Mouse (Mus musculus): ENCODE measurements around the gene Atad5. TPM values are rescaled to one million over a fixed set of nuclear protein-coding genes. Genes with fewer than 3 reads are reported as not detected.

The Atad5 gene
- total RNA-seq, 2 experiments from 2014 or later = 0.91 to 1.3 TPM

DNA sequence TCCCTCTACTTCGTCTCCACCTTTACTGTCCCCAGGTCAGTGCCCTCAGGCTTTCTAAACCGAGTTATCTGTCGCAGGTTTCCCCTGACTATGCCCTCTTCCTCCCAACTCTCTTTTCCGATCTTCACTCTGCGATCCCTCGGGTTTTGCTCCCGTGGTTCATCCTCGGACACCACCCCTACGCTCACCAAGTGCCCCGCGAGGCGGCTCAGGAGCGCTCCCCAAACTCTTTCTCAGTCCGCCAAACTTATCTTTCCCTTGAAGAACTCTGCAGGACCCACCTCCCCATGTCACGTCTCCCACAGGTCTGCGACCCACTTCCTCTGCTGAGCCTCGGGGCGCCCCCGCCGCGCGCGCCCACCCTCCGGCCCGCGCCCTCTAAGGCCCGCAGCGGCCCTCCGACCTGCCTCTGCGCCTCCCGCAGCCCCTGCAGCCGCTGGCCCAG, 8.8 kb upstream of the Atad5 start:
- intact Hi-C loops (cut with DNase I) = loop anchor here (5.0 kb wide), 1 partner anchor 38 kb away; no protein-coding TSS in a partner anchor
- no peak for DNase-seq

GRCm38 (mm10) chr11:80080826-80081728, 8.1 kb upstream of the Atad5 start, which contains the start of gene Crlf3:
TSS of gene Crlf3 (minus strand) at chr11:80080991.
- DNase-seq = peak; percentile 88 to 92
- intact Hi-C loops (cut with DNase I) = loop anchor here (5.0 kb wide), 1 partner anchor 39 kb away; no protein-coding TSS in a partner anchor

DNA sequence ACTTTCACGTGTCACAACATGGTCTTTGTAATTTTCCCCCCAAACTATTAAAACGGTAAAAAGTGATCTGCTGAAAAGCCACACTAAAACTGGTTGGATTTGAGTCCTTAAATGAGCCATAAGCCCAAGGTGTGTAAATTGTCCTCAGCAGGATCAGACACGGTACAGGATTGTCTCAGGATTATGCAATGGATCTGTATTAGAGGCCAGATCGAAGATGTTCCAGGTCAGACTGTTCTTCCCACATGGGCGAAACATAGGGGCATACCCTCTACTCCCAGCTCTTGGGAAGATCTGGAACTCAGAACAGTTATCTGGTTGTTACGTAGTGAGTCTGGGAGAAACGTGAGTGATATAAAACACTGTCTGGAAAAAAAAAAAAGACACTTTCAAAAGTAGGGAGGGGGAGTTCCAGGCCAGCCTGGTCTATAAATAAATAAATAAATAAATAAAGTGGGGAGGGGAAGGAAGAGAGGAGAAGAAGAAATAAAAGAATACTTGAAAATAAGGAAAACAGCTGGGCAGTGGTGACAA, 7.3 kb upstream of the Atad5 start:
- DNase-seq = no peak
- intact Hi-C loops (cut with DNase I) = loop anchor here (5.0 kb wide), 1 partner anchor 40 kb away; no protein-coding TSS in a partner anchor

- intact Hi-C loops (cut with DNase I) = no loop called here
- DNase-seq = no peak
Measured at GRCm38 (mm10) chr11:80085356-80086055, 3.7 kb upstream of the Atad5 start.

GRCm38 (mm10) chr11:80086844-80087243, 2.4 kb upstream of the Atad5 start:
- peak; percentile 62 to 67 for DNase-seq
- intact Hi-C loops (cut with DNase I) = no loop called here

GRCm38 (mm10) chr11:80089817-80090214, 616 bp downstream of the Atad5 start:
- DNase-seq = no peak
- intact Hi-C loops (cut with DNase I) = no loop called here

DNA sequence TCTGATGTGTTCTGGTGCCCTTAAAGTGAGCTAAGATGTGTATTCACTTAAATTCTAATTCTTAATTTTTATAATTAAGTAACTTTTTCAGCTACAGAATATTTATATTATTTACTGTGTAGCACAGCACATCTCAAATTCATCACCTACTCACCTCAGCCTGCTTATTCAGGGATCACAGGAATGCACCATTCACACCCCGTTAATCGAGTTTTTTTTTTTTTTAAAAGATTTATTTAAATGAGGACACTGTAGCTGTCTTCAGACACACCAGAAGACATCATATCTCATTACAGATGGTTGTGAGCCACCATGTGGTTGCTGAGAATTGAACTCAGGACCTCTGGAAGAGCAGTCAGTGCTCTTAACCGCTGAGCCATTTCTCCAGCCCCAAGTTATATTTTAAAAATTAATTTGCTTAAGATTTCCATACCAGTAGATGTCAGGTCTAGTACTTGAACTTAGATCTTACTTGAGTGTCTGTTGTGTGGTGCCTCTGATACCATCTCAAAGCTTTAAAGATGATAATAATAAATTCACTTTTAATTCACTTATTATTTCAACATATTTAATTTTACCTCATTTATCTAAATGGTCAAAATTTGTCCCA, 1.5 kb downstream of the Atad5 start:
- no peak for DNase-seq
- intact Hi-C loops (cut with DNase I) = no loop called here

DNA sequence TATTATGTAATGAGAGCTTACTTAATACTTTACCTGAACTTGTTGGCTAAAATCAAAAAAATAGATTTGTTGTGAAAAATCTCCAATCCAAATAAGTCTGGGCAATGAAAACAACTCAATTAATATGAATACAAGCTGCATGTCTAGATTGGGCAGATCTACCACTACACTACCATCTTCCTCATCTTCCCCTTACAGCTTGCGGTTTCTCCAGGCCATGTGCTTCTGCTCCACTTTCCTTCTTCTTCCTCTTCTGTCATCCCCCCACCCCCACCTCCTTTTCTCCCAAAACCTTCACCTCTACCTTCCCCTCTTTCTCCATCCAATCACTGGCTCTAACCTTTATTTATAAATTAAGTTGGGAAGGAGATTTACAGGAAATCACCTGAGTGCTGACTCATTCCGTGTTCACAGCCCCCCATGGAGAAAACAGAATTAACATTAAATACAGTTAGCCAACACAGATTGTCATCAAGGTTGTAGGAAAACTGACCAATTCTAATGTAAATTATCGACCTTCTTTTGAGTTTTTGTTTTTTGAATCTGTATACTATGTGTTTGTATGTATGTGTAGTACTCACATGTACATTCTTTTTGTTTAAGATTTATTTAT, 9.3 kb downstream of the Atad5 start:
- no peak for DNase-seq
- intact Hi-C loops (cut with DNase I) = no loop called here

GRCm38 (mm10) chr11:80101298-80101697, 12.1 kb downstream of the Atad5 start:
- intact Hi-C loops (cut with DNase I) = no loop called here
- DNase-seq = no peak

GRCm38 (mm10) chr11:80104407-80104806, 15.2 kb downstream of the Atad5 start:
- intact Hi-C loops (cut with DNase I) = no loop called here
- no peak for DNase-seq

DNA sequence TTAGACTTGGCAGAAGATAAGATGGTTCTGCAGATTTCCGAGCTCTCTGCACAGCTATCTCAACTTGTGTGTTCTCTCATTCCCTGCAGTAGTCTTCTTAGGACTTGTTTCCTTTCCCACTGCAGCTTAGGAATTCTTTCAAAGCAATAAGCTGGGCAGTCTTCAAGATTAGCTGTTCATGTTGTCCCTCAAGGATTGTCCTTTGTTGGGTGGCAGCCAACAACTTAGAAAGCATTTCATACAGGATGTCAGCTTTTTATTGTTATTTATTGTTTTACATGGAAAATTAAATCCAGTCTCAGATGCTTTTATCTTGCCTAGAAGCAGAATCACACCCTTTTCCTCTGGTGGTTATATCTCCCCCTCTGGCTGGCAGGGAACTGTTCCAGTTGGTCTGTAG, 27.2 kb downstream of the Atad5 start:
- DNase-seq = no peak
- intact Hi-C loops (cut with DNase I) = no loop called here

DNA sequence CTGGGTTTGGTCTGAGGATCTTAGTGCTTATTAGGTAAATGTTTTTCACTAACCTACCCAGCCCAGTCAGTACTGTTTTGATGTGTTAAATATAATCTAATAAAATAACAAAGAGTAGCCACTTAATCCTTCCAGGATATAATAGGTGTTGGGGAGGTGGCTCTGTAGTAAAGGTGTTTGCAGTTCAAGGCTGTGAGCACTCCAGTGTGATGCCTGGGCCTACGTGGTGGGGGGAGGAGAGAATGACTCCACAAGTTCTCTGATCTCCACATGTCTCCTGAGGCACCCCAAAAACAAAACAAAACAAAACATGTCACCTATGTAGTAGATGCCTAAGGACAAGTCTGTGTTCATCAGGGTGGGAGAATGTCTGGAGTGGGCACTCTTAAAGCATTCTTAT, 42.9 kb downstream of the Atad5 start:
- DNase-seq = no peak
- intact Hi-C loops (cut with DNase I) = no loop called here

GRCm38 (mm10) chr11:80134744-80135143, 45.5 kb downstream of the Atad5 start:
- no peak for DNase-seq
- intact Hi-C loops (cut with DNase I) = no loop called here

DNA sequence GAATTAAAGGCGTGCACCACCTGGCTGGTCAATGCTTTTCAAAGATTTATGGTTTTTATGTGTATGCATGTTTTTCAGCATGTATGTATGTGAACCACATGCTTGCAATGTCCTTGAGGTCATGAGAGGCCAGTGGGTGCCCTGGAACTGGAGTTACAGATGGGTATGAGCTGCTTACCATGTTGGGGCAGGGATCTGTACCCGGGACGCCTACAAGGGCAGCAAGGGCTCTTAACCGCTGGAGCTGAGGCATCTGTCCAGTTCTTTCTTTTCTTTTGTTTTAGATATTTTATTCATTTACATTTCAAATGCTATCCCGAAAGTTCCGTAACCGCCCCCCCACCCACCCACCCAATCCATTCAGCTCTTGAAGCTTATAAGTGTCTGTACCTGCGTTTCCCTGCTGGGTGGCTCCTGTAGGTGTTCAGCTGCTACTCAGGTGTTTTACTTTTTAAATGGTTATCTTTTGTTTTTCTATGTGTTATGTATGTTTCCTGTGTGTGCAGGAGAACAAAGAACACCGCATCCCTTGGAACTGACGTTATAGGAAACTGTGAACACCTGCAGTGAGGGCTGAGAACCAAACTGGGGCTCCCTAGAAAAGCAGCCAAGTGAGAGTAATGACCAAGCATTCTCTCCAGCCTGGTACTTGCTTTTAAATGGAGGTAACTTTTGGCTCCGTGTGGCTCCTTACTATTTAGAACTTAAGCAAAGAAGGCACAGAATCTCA, 46.9 kb downstream of the Atad5 start:
- intact Hi-C loops (cut with DNase I) = no loop called here
- DNase-seq = no peak

- intact Hi-C loops (cut with DNase I) = no loop called here
- no peak for DNase-seq
Measured at GRCm38 (mm10) chr11:80136786-80137185, 47.6 kb downstream of the Atad5 start.

GRCm38 (mm10) chr11:80137773-80138172, 48.6 kb downstream of the Atad5 start:
- intact Hi-C loops (cut with DNase I) = no loop called here
- DNase-seq = no peak

DNA sequence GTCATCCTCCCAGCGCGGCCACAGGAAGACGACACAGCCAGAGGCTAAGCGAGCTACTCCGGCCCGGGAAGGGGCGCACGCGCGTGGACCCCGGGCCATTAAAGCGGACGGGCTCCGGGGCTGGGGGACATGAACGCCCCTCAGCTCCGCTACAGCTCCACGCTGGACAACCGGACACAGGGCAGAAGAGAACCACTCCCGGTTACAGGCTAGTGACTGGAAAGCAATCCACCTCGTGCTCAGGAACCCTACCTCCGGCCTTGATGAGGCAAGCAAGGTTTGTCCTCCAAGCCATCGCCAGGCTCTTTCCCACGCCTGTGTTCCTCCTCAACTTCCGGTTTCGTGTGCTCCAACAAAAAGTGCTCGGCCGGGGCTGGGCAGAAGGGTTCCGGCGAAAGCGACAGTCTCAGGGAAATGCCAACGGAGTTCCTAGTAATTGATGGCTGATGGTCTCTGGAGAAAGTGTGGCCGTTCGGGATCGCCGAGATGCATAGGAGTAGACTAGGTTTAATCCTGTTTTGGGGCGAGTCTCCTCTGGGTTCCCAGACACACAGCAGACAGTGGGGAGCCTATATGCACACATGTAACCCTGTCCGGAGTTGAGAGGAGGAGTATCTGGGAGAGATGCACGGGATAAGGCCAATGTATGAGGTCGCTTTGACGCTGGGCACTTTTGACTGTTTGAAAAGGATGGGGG, 52.8 kb downstream of the Atad5 start, which contains the start of gene Tefm:
Gene Tefm, minus strand, starts transcription at position 351 of the 697 bp plus-strand sequence.
- intact Hi-C loops (cut with DNase I) = no loop called here
- DNase-seq = peak; percentile 82 to 85

- DNase-seq = no peak
- intact Hi-C loops (cut with DNase I) = no loop called here
Measured at GRCm38 (mm10) chr11:80142872-80143271, 53.7 kb downstream of the Atad5 start.

DNA sequence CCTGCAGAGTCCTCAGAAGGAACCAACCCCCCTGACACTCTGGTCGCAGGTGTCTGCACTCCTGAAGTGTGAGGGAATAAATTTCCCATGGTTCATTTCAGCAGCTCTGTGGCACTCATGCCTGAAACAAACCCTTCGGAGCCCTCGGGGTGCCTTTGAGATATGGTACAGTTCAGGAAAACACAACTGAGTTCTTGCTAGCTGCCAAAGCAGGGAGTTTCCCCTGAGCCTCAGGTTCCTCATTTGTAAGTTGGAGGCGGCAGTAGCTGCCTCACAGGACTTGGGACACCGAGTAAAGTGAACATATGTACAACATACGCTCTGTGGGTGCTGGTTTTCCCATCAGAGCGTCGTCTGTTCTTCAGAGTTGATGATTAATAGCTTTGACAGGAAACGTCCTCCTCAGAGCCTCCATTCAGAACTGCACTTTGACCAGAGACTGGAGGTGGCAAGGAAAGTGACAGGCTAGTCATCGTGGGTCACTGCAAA, 56.6 kb downstream of the Atad5 start:
- intact Hi-C loops (cut with DNase I) = no loop called here
- no peak for DNase-seq
